Mouse (Mus musculus) liver, adult 2 months (tissue): ENCODE measurements around the gene Cpeb3. TPM values are rescaled to one million over a fixed set of nuclear protein-coding genes. Genes with fewer than 3 reads are reported as not detected.

ENCODE experiments used
- DNase-seq: peaks from one replicate; pipeline ENCODE4 v3.0.0-alpha.2; 2011; ENCODE audit warnings: low read depth, low spot score; ENCODE audit errors: extremely low read depth
- H3K27ac ChIP-seq: fragments of 200-500 bp; replicated peaks from 2 replicates; pipeline ENCODE4 v1.5.1; 2012; ENCODE audit warnings: low read depth, mild to moderate bottlenecking, control low read depth, inconsistent platforms, low read length; ENCODE audit not compliant: insufficient read depth
- H3K27me3 ChIP-seq: fragments of 200-500 bp; 2 replicates; pipeline ENCODE4 v1.6.1; 2012; ENCODE audit warnings: mild to moderate bottlenecking, moderate library complexity, low read length, inconsistent platforms; ENCODE audit not compliant: control insufficient read depth, insufficient read depth
- H3K36me3 ChIP-seq: fragments of 200-500 bp; 2 replicates; pipeline ENCODE4 v1.6.1; 2012; ENCODE audit warnings: low read length, inconsistent platforms; ENCODE audit not compliant: control insufficient read depth, insufficient read depth
- H3K4me1 ChIP-seq: fragments of 200-500 bp; 2 replicates; pipeline ENCODE4 v1.6.1; 2011; ENCODE audit warnings: low read length; ENCODE audit not compliant: control insufficient read depth, insufficient read depth
- H3K4me3 ChIP-seq: fragments of 200-500 bp; 2 replicates; pipeline ENCODE4 v1.5.1; 2011; ENCODE audit warnings: low read depth, mild to moderate bottlenecking, control low read depth, low read length, moderate library complexity; ENCODE audit not compliant: insufficient read depth
- H3K79me2 ChIP-seq: fragments of 200-500 bp; 2 replicates; pipeline ENCODE4 v1.6.1; 2012; ENCODE audit warnings: inconsistent platforms, mild to moderate bottlenecking, low read length, moderate library complexity; ENCODE audit not compliant: control insufficient read depth, insufficient read depth
- H3K9ac ChIP-seq: fragments of 200-500 bp; 2 replicates; pipeline ENCODE4 v1.6.1; 2012; ENCODE audit warnings: low read depth, mild to moderate bottlenecking, control low read depth, inconsistent platforms, low read length
- CTCF ChIP-seq: fragments of 200-500 bp; IDR thresholded peaks from 2 replicates; pipeline ENCODE4 v1.5.1; 2011; ENCODE audit warnings: low read depth, low read length, control low read depth
- POLR2A ChIP-seq: fragments of 200-500 bp; IDR thresholded peaks from 2 replicates; pipeline ENCODE4 v1.6.1; 2011; ENCODE audit warnings: low read length, control low read depth; ENCODE audit not compliant: insufficient read depth; ENCODE audit errors: extremely low read depth
- WGBS: fragments of 180-500 bp; shearing (Covaris S2); methylation state at CpG from one replicate; pipeline ENCODE4 v1.1.7; 2018; 5-methylcytosine and 5-hydroxymethylcytosine counted together
- polyA plus RNA-seq: library from polyadenylated mRNA; depleted of rRNA; stranded (reverse); fragments of >200 nt; gene quantifications from 2 replicates; pipeline ENCODE4 v1.2.3, GENCODE M21; 2012; rRNA removed
- total RNA-seq: library from RNA; depleted of rRNA; stranded (reverse); fragments of >200 nt; gene quantifications from 2 replicates; pipeline ENCODE4 v1.2.3, GENCODE M21; 2014; rRNA removed

The Cpeb3 gene
- total RNA-seq = 6.4 and 8.9 TPM in 2 replicates
- polyA plus RNA-seq = 4.3 TPM in 2 replicates

DNA sequence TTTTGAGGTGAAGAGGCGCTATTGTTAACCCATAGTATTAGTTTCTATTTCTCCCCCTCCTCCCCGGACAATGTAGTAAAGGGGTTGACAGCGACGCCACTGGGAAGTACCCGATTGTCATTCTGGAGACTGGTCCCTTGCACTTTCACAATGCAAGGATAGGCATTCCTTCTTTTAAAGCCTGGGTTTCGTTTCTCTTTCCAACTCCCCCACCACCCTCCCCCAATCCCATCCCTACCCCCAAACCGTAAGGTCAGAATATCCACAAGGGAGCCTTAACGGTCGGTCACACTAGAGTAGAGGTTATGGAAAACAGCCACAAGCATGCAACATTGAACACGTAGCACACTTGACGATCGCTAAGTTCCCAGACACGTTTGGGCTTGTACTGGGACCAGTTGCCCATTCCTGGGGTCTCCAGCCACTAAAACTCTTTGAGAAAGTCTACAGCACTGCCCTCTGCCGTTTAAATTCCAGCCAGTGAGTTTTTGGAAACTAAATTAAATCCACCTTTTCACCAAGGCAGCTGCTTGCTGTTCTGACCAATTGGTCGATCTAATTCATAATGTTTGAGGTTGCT lies at the start of gene Cpeb3:
Gene Cpeb3 (minus strand): TSS at position 426 of the 580 bp plus-strand sequence.
- no peaks in the 10 kb centered on the region for H3K27me3 ChIP-seq
- H3K4me3 ChIP-seq = peak within 1 kb of the TSS; percentile 92
- peak; percentile 63 for DNase-seq
- H3K4me1 ChIP-seq = peaks cover 12% of the 10 kb centered on the region
- H3K79me2 ChIP-seq = peaks cover 20% of the 10 kb centered on the region; the same call in 1 of the 2 replicates
- H3K27ac ChIP-seq = peak within 1 kb of the TSS; percentile 99
- under 1% methylated on average over 15 of the region's 15 CpGs for WGBS
- peak within 1 kb of the TSS; percentile 96 for H3K9ac ChIP-seq
- H3K36me3 ChIP-seq = peaks cover 18% of the 10 kb centered on the region
- TF ChIP-seq CTCF = no peak
- TF ChIP-seq POLR2A = no peak

DNA sequence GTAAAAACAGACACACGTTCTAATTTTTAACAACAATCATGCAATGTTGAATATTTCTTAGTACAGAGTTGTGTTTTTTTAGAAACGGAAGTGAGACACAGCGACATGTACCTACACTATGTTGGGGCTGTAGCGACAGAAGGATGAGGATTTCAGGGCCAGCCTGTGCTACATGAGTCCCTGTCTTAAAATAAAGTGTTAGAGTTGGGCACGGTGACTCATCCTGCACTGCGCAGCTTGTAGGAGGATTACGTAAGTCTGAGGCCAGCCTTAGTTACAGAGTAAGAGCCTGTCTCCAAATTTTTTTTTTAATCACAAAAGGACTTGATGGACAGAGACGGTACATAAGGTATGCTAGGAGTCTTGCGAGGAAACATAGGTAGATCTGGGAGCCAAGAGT lies 46.9 kb upstream of the Cpeb3 start:
- no peak for TF ChIP-seq POLR2A
- no peak for TF ChIP-seq CTCF
- H3K79me2 ChIP-seq = no peaks in the 10 kb centered on the region
- no peaks in the 10 kb centered on the region for H3K4me1 ChIP-seq
- H3K27ac ChIP-seq = no peak overlapping the region
- H3K36me3 ChIP-seq = no peaks in the 10 kb centered on the region
- WGBS = 82% methylated on average over 9 of the region's 9 CpGs
- H3K9ac ChIP-seq = no peak overlapping the region
- no peaks in the 10 kb centered on the region for H3K27me3 ChIP-seq
- no peak for DNase-seq
- no peak overlapping the region for H3K4me3 ChIP-seq

DNA sequence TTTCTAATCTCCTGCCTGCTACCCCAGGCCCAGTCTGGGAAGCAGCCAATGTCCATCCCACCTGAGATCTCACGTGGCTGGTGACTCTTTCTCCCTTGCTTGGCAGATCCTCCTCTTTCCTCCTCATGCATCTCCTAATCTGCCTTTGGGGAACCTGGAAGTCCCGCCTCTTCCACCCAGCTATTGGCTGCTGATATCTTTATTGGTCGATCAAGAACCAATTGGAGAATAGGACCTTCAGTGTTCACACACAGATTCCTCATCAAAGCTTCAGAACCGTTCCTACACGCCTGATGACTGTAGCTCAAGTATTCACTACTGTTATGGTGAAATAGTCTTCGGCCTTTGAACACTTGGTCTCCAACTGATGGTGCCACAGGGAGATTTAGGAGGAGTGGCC lies 43.7 kb upstream of the Cpeb3 start:
- no peaks in the 10 kb centered on the region for H3K4me1 ChIP-seq
- no peaks in the 10 kb centered on the region for H3K79me2 ChIP-seq
- H3K27ac ChIP-seq = no peak overlapping the region
- H3K4me3 ChIP-seq = no peak overlapping the region
- no peaks in the 10 kb centered on the region for H3K36me3 ChIP-seq
- no peak for TF ChIP-seq CTCF
- TF ChIP-seq POLR2A = no peak
- H3K9ac ChIP-seq = no peak overlapping the region
- H3K27me3 ChIP-seq = no peaks in the 10 kb centered on the region
- DNase-seq = no peak
- WGBS = 87% methylated on average over 6 of the region's 6 CpGs

GRCm38 (mm10) chr19:37248199-37248598 lies 39.8 kb upstream of the Cpeb3 start:
- H3K27ac ChIP-seq = no peak overlapping the region
- peaks cover 1% of the 10 kb centered on the region; the same call in 1 of the 2 replicates for H3K4me1 ChIP-seq
- no peaks in the 10 kb centered on the region for H3K79me2 ChIP-seq
- no peaks in the 10 kb centered on the region for H3K27me3 ChIP-seq
- DNase-seq = no peak
- no peak overlapping the region for H3K9ac ChIP-seq
- no peaks in the 10 kb centered on the region for H3K36me3 ChIP-seq
- 66% methylated on average over 3 of the region's 3 CpGs for WGBS
- TF ChIP-seq POLR2A (no peak), CTCF (no peak)
- H3K4me3 ChIP-seq = no peak overlapping the region

- Histone ChIP-seq H3K4me3 (no peak overlapping the region), H3K27me3 (no peaks in the 10 kb centered on the region), H3K79me2 (no peaks in the 10 kb centered on the region), H3K36me3 (no peaks in the 10 kb centered on the region), H3K9ac (no peak overlapping the region), H3K4me1 (peaks cover 4% of the 10 kb centered on the region; the same call in 1 of the 2 replicates), H3K27ac (no peak overlapping the region)
- no peak for TF ChIP-seq CTCF
- no peak for TF ChIP-seq POLR2A
- WGBS = 59% methylated on average over 3 of the region's 3 CpGs
- DNase-seq = no peak
These were observed 38.5 kb upstream of the Cpeb3 start for GRCm38 (mm10) chr19:37246859-37247258.

GRCm38 (mm10) chr19:37242707-37243106 lies 34.3 kb upstream of the Cpeb3 start:
- peak; percentile 94 for DNase-seq
- peaks cover 4% of the 10 kb centered on the region; the same call in 1 of the 2 replicates for H3K4me1 ChIP-seq
- no peak overlapping the region for H3K9ac ChIP-seq
- H3K27me3 ChIP-seq = no peaks in the 10 kb centered on the region
- 16% methylated on average over 2 of the region's 2 CpGs for WGBS
- H3K36me3 ChIP-seq = no peaks in the 10 kb centered on the region
- H3K27ac ChIP-seq = peak overlapping the region; percentile 56; the same call in 1 of the 2 replicates
- no peak overlapping the region for H3K4me3 ChIP-seq
- TF ChIP-seq POLR2A (no peak), CTCF (no peak)
- no peaks in the 10 kb centered on the region for H3K79me2 ChIP-seq
